Mouse (Mus musculus): ENCODE measurements around the gene Il17c.

GRCm38 (mm10) chr8:122461473-122462148 lies 39.8 kb downstream of the Il17c start:
- TF ChIP-seq CTCF (IDR thresholded peaks at IDR 0.05; ENCODE audit: borderline replicate concordance, control insufficient read depth, extremely low read depth, insufficient read depth, low read length, poor library complexity) (no peak), POLR2A (IDR thresholded peaks at IDR 0.05; ENCODE audit: control insufficient read depth, extremely low read depth, insufficient read depth, low read length, poor library complexity) (no peak)

All from thymus, adult 2 months (tissue).